Mouse (Mus musculus): ENCODE results near the gene Hagh.

DNA sequence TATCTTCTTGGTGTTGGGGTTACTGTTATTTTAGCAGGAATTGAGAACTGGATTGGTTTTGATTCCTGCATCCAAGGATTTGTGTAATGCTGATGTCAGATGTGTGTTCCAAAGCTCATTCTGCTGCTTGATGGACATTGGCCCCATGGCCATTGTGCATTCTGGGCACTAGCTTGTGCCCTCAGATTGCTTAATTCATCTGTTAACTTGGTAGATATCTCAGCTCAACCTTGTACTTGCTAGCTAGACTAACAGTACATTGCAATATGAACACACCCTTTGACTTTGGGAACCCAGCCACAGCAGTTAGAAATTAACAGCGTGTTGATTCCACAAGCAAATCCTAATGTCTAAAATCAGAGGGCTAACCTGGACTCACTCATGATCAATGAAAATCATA, 7.4 kb downstream of the Hagh start:
- no peak for TF ChIP-seq POLR2A (IDR thresholded peaks at IDR 0.05; ENCODE audit: borderline replicate concordance, extremely low read depth, insufficient read depth, insufficient read length, poor library complexity, severe bottlenecking)
- no peak for TF ChIP-seq CTCF (IDR thresholded peaks at IDR 0.05; ENCODE audit: borderline replicate concordance, extremely low read depth, insufficient read depth, insufficient read length)
